Mouse (Mus musculus) adipocyte (in vitro differentiated cells): Measurements from ENCODE around the gene Adap1.

Source experiments
- DNase-seq: peaks from one replicate; pipeline ENCODE4 v3.0.0-alpha.2; 2016; ENCODE audit warnings: low spot score

The Adap1 gene

GRCm38 (mm10) chr5:139286142-139286941 is 39.1 kb downstream of the Adap1 start:
- DNase-seq = no peak

GRCm38 (mm10) chr5:139285383-139286067 is 39.9 kb downstream of the Adap1 start:
- no peak for DNase-seq

- no peak for DNase-seq
Measured at GRCm38 (mm10) chr5:139283460-139284180, 41.8 kb downstream of the Adap1 start.

GRCm38 (mm10) chr5:139282191-139282590 is 43.2 kb downstream of the Adap1 start:
- DNase-seq = peak; percentile 84

- no peak for DNase-seq
Measured at GRCm38 (mm10) chr5:139281373-139282112, 43.9 kb downstream of the Adap1 start.

- no peak for DNase-seq
Measured at GRCm38 (mm10) chr5:139277287-139277686, 48.1 kb downstream of the Adap1 start.

GRCm38 (mm10) chr5:139271994-139272554 is 53.3 kb downstream of the Adap1 start:
- no peak for DNase-seq

GRCm38 (mm10) chr5:139270806-139271521 is 54.5 kb downstream of the Adap1 start:
- peak; percentile 69 for DNase-seq

- no peak for DNase-seq
Measured at GRCm38 (mm10) chr5:139267661-139268060, 57.8 kb downstream of the Adap1 start.

- DNase-seq = no peak
Measured at GRCm38 (mm10) chr5:139261403-139261802, 64.0 kb downstream of the Adap1 start.

- DNase-seq = no peak
Measured at GRCm38 (mm10) chr5:139259853-139260252, 65.6 kb downstream of the Adap1 start.

GRCm38 (mm10) chr5:139258371-139259035 is 66.9 kb downstream of the Adap1 start:
- no peak for DNase-seq

GRCm38 (mm10) chr5:139257818-139258217 is 67.6 kb downstream of the Adap1 start:
- no peak for DNase-seq

- no peak for DNase-seq
Measured at GRCm38 (mm10) chr5:139257265-139257664, 68.2 kb downstream of the Adap1 start.

- no peak for DNase-seq
Measured at GRCm38 (mm10) chr5:139256211-139256765, 69.1 kb downstream of the Adap1 start.

- peak; percentile 26 for DNase-seq
Measured at GRCm38 (mm10) chr5:139255777-139256176, 69.6 kb downstream of the Adap1 start.

- DNase-seq = peak; percentile 33
Measured at GRCm38 (mm10) chr5:139254938-139255337, 70.5 kb downstream of the Adap1 start.

- peak; percentile 66 for DNase-seq
Measured at GRCm38 (mm10) chr5:139253301-139253741, 72.1 kb downstream of the Adap1 start.

- DNase-seq = no peak
Measured at GRCm38 (mm10) chr5:139252910-139253245, 72.5 kb downstream of the Adap1 start.
